Mouse (Mus musculus) thymus, adult 2 months (tissue): ENCODE data around the gene Glyatl3.

ENCODE experiments used
- CTCF ChIP-seq: fragments of 200-500 bp; IDR thresholded peaks from 2 replicates; pipeline ENCODE4 v1.5.1; 2012; ENCODE audit warnings: mild to moderate bottlenecking, control low read depth, low read length, moderate library complexity, borderline replicate concordance; ENCODE audit not compliant: control insufficient read depth, poor library complexity, insufficient read depth; ENCODE audit errors: extremely low read depth
- POLR2A ChIP-seq: fragments of 200-500 bp; IDR thresholded peaks from 2 replicates; pipeline ENCODE4 v1.6.1; 2012; ENCODE audit warnings: mild to moderate bottlenecking, low read length, control low read depth, moderate library complexity; ENCODE audit not compliant: control insufficient read depth, poor library complexity, insufficient read depth; ENCODE audit errors: extremely low read depth

- TF ChIP-seq CTCF (no peak), POLR2A (no peak)
Observed at GRCm38 (mm10) chr17:40873582-40874011, 40.6 kb downstream of the Glyatl3 start.
